Mouse (Mus musculus): ENCODE data around the gene Iqce. TPM values are rescaled to one million over a fixed set of nuclear protein-coding genes. Genes with fewer than 3 reads are reported as not detected.

The Iqce gene
- 10 to 100 TPM; 17.1 to 29.7 TPM for polyA plus RNA-seq (2017; shearing (Covaris generic))

GRCm38 (mm10) chr5:140702103-140702513 lies at the start of gene Iqce:
Gene Iqce, minus strand, starts transcription at chr5:140702378.

GRCm38 (mm10) chr5:140723822-140724221 lies 21.6 kb upstream of the Iqce start, which contains the start of gene Amz1:
Gene Amz1, plus strand, starts transcription at chr5:140724127.

GRCm38 (mm10) chr5:140704378-140705251 lies 2.4 kb upstream of the Iqce start, which contains the start of gene Brat1:
Gene Brat1, plus strand, starts transcription at chr5:140705011.

GRCm38 (mm10) chr5:140648519-140649100 lies 53.6 kb downstream of the Iqce start, which contains the start of gene Ttyh3:
Gene Ttyh3, minus strand, starts transcription at chr5:140649031.

Other genes with a start within 250 kb of the Iqce start
- 10 to 100 TPM; 31.1 to 43.3 TPM for gene Chst12, start 196.8 kb downstream of the Iqce start, polyA plus RNA-seq (2017; shearing (Covaris generic))
- gene Grifin, start 137.3 kb downstream of the Iqce start, polyA plus RNA-seq (2017; shearing (Covaris generic)) = 1 to 10 TPM; 5.6 to 6.6 TPM
- 100 to 1,000 TPM; 339 to 349 TPM for gene Lfng, start 95.1 kb downstream of the Iqce start, polyA plus RNA-seq (2017; shearing (Covaris generic))
- gene Ttyh3, start 53.3 kb downstream of the Iqce start, polyA plus RNA-seq (2017; shearing (Covaris generic)) = 10 to 100 TPM; 25.6 to 27.6 TPM
- 10 to 100 TPM; 17.4 to 26.2 TPM for gene Brat1, start 2.6 kb upstream of the Iqce start, polyA plus RNA-seq (2017; shearing (Covaris generic))
- gene Amz1, start 21.7 kb upstream of the Iqce start, polyA plus RNA-seq (2017; shearing (Covaris generic)) = 1 to 10 TPM in 1 of 2 experiments, under 1 TPM in 1; 0.93 to 1.1 TPM
- gene Gna12, start 128.1 kb upstream of the Iqce start, polyA plus RNA-seq (2017; shearing (Covaris generic)) = 10 to 100 TPM; 21.9 to 25.7 TPM